Mouse (Mus musculus) forebrain, embryonic 16.5 days (tissue): Measurements from ENCODE around the gene Psmd4. TPM values are rescaled to one million over a fixed set of nuclear protein-coding genes. Genes with fewer than 3 reads are reported as not detected.

Experiments used
- ATAC-seq: fragments of 200-750 bp; cut with Nextera tagmentation; 2 replicates; pipeline ENCODE4 v1.8.0; 2017; ENCODE audit warnings: mild to moderate bottlenecking, moderate library complexity
- H3K27ac ChIP-seq: fragments of 300-500 bp; sonication (generic); 2 replicates; pipeline ENCODE4 v1.5.1; 2014; ENCODE audit warnings: low read length, control low read depth
- H3K27me3 ChIP-seq: fragments of 300-500 bp; sonication (generic); replicated peaks from 2 replicates; pipeline ENCODE4 v1.6.1; 2014; ENCODE audit warnings: low read length; ENCODE audit not compliant: control insufficient read depth, insufficient read depth
- H3K36me3 ChIP-seq: fragments of 300-500 bp; sonication (generic); 2 replicates; pipeline ENCODE4 v1.6.1; 2014; ENCODE audit not compliant: control insufficient read depth, insufficient read depth
- H3K4me1 ChIP-seq: fragments of 300-500 bp; sonication (generic); replicated peaks from 2 replicates; pipeline ENCODE4 v1.6.1; 2014; ENCODE audit warnings: low read length; ENCODE audit not compliant: control insufficient read depth, insufficient read depth
- H3K4me2 ChIP-seq: fragments of 300-500 bp; sonication (generic); 2 replicates; pipeline ENCODE4 v1.6.1; 2014; ENCODE audit warnings: mild to moderate bottlenecking, low read length, control low read depth
- H3K4me3 ChIP-seq: fragments of 300-500 bp; sonication (generic); replicated peaks from 2 replicates; pipeline ENCODE4 v1.5.1; 2014; ENCODE audit warnings: mild to moderate bottlenecking, low read length, control low read depth
- H3K9ac ChIP-seq: fragments of 300-500 bp; sonication (generic); replicated peaks from 2 replicates; pipeline ENCODE4 v1.6.1; 2014; ENCODE audit warnings: low read depth, low read length, control low read depth
- H3K9me3 ChIP-seq: fragments of 300-500 bp; sonication (generic); 2 replicates; pipeline ENCODE4 v1.6.1; 2016; ENCODE audit warnings: low read length; ENCODE audit not compliant: control insufficient read depth
- WGBS: fragments of 180-500 bp; shearing (Covaris S2); extraction: QIAGEN DNeasy Blood & Tissue Kit; methylation state at CpG from one replicate; pipeline ENCODE4 v1.1.7; 2014; 5-methylcytosine and 5-hydroxymethylcytosine counted together
- polyA plus RNA-seq: library from polyadenylated mRNA; unstranded; fragments of >200 nt; fragmentation: Nextera tagmentation; extraction: Ambion mirVana; gene quantifications from 2 replicates; pipeline ENCODE4 v1.2.1, GENCODE M21; 2015

Gene Psmd4
- polyA plus RNA-seq: 286 and 291 TPM in 2 replicates

DNA sequence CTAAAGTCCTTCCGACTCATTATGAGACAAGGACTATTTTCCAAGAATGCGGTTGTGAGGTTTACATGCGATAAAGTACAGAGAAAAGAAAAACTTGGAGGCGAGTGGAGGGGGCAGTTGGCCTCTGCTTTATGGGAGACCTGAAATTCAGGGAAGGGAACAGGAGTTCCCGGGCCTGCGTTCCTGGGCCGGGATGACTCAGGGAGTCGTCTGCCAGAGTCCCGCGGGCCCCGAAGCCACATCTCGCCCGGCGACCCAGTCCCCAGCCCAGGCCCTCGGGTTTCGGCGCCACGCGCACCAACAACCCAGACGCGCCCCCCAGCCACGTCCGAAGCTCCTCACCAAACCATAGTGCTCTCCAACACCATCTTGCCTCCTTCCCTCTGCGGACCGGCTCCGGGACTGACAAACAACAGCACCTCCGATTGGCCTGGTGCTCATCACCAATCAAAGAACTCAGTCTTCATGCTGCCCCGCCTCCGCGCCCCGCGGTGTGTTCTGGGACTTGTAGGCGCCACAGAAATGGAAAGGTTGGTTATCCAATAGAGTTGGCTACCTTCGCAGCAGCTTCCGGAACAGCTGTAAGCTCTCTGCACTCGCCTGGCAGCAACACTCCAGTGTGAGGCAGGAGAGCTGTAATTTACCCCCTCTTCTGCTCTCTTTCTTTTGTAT, at the start of gene Psmd4:
Gene Psmd4 (minus strand): TSS at position 449 of the 672 bp plus-strand sequence.
- WGBS: under 1% methylated on average over 36 of the region's 36 CpGs
- Histone ChIP-seq H3K4me1 (peaks cover 11% of the 10 kb centered on the region), H3K9ac (peak within 1 kb of the TSS; percentile 76), H3K27ac (peak within 1 kb of the TSS; percentile 29; the same call in 1 of the 2 replicates), H3K4me2 (peak within 1 kb of the TSS; percentile 63), H3K27me3 (no peaks in the 10 kb centered on the region), H3K36me3 (no peaks in the 10 kb centered on the region), H3K9me3 (no peaks in the 10 kb centered on the region), H3K4me3 (peak within 1 kb of the TSS; percentile 73)
- ATAC-seq: peak; percentile 100

DNA sequence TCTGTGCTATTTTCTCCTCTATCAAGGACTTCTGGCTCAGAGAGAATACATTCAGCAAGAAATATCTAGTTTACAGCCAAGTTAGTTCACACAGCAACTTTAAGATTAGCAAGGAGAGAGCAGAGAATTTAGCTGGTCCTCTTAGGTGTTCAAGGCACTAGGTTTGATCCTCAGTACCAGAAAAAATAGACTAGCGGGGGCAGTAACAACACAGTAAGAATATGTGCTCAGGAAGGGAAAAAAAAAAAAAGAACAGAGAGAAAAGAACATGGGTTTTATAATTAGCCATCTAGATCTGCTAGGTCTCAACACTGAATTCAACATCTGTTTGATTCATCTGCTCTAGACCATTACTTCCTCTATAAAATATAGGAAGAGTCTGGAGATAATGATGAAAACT, 45.7 kb upstream of the Psmd4 start:
- H3K9ac ChIP-seq: no peak overlapping the region
- ATAC-seq: no peak
- WGBS: 85% methylated on average over 1 of the region's 1 CpGs

GRCm38 (mm10) chr3:95071606-95072005, 29.2 kb upstream of the Psmd4 start:
- no peak overlapping the region for H3K4me2 ChIP-seq
- no peaks in the 10 kb centered on the region for H3K27me3 ChIP-seq
- no peak overlapping the region for H3K27ac ChIP-seq
- no peaks in the 10 kb centered on the region for H3K9me3 ChIP-seq
- H3K36me3 ChIP-seq: peaks cover 39% of the 10 kb centered on the region
- no peak for ATAC-seq
- H3K9ac ChIP-seq: no peak overlapping the region
- H3K4me1 ChIP-seq: no peaks in the 10 kb centered on the region
- WGBS: 98% methylated on average over 2 of the region's 2 CpGs
- no peak overlapping the region for H3K4me3 ChIP-seq

More for the DNA sequence above, 45.7 kb upstream of the Psmd4 start:
- no peak overlapping the region for H3K27ac ChIP-seq
- H3K36me3 ChIP-seq: no peaks in the 10 kb centered on the region
- H3K4me2 ChIP-seq: no peak overlapping the region
- no peaks in the 10 kb centered on the region for H3K4me1 ChIP-seq
- H3K9me3 ChIP-seq: no peaks in the 10 kb centered on the region
- no peaks in the 10 kb centered on the region for H3K27me3 ChIP-seq
- H3K4me3 ChIP-seq: no peak overlapping the region

DNA sequence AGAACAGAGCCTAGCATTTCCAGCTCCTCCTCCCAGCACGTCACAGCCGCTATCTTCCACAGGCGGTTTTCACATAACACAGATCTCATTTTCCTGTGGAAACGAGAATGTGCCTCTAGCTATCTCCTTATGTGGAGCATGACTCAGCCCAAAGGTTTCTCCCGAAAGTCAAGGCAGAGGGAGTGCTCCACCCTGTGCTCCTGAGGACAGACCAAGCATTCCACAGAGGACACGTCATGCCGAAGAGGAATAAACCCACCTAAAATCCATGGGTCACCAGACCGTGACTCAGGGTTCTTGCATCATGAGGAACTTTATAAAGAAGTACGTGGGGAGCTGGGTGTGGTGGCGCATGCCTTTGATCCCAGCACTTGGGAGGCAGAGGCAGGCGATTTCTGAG, 24.2 kb upstream of the Psmd4 start:
- Histone ChIP-seq H3K9me3 (no peaks in the 10 kb centered on the region), H3K4me2 (no peak overlapping the region), H3K36me3 (peaks cover 52% of the 10 kb centered on the region), H3K4me1 (no peaks in the 10 kb centered on the region), H3K27me3 (no peaks in the 10 kb centered on the region), H3K4me3 (no peak overlapping the region), H3K9ac (no peak overlapping the region), H3K27ac (no peak overlapping the region)
- no peak for ATAC-seq
- 91% methylated on average over 11 of the region's 11 CpGs for WGBS

GRCm38 (mm10) chr3:95066095-95066494, 23.7 kb upstream of the Psmd4 start:
- Histone ChIP-seq H3K9ac (no peak overlapping the region), H3K27me3 (no peaks in the 10 kb centered on the region), H3K4me3 (no peak overlapping the region), H3K27ac (no peak overlapping the region), H3K36me3 (peaks cover 49% of the 10 kb centered on the region), H3K4me2 (no peak overlapping the region), H3K9me3 (no peaks in the 10 kb centered on the region), H3K4me1 (no peaks in the 10 kb centered on the region)
- WGBS: 93% methylated on average over 6 of the region's 6 CpGs
- no peak for ATAC-seq

DNA sequence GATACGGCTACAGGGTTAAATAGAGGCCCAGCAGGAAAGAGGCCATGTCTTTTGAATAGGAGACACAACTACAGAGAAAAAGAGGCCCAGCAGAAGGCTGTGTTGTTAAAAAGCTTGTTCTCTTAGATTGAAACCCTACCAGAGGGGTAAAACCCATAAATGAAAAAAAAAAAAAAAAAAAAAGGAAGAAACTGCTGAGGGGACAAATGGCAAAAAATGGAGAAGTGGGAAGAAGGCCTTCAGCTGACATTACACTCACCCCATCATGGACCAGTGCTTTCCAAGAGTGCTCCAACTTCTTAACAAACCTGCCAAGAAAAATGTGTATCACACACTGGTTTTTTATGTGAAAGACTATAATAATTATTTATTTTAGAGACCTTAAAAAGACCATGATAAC, 23.1 kb upstream of the Psmd4 start:
- ATAC-seq: no peak
- WGBS: 81% methylated on average over 1 of the region's 1 CpGs

GRCm38 (mm10) chr3:95063741-95064140, 21.3 kb upstream of the Psmd4 start:
- Histone ChIP-seq H3K36me3 (peaks cover 48% of the 10 kb centered on the region), H3K4me3 (no peak overlapping the region), H3K9ac (no peak overlapping the region), H3K27ac (no peak overlapping the region), H3K9me3 (no peaks in the 10 kb centered on the region), H3K4me1 (no peaks in the 10 kb centered on the region), H3K27me3 (no peaks in the 10 kb centered on the region), H3K4me2 (no peak overlapping the region)
- WGBS: 94% methylated on average over 4 of the region's 4 CpGs
- no peak for ATAC-seq

More for the DNA sequence above, 23.1 kb upstream of the Psmd4 start:
- Histone ChIP-seq H3K4me3 (no peak overlapping the region), H3K27me3 (no peaks in the 10 kb centered on the region), H3K4me2 (no peak overlapping the region), H3K4me1 (no peaks in the 10 kb centered on the region), H3K36me3 (peaks cover 51% of the 10 kb centered on the region), H3K9me3 (no peaks in the 10 kb centered on the region), H3K9ac (no peak overlapping the region), H3K27ac (no peak overlapping the region)

- H3K9me3 ChIP-seq: no peaks in the 10 kb centered on the region
- no peak for ATAC-seq
- H3K4me1 ChIP-seq: no peaks in the 10 kb centered on the region
- H3K9ac ChIP-seq: no peak overlapping the region
- H3K27ac ChIP-seq: no peak overlapping the region
- H3K36me3 ChIP-seq: peaks cover 17% of the 10 kb centered on the region; the same call in 1 of the 2 replicates
- no peak overlapping the region for H3K4me3 ChIP-seq
- H3K27me3 ChIP-seq: no peaks in the 10 kb centered on the region
- H3K4me2 ChIP-seq: no peak overlapping the region
- WGBS: 82% methylated on average over 8 of the region's 8 CpGs
Measured at GRCm38 (mm10) chr3:95058078-95058477, 15.7 kb upstream of the Psmd4 start.

DNA sequence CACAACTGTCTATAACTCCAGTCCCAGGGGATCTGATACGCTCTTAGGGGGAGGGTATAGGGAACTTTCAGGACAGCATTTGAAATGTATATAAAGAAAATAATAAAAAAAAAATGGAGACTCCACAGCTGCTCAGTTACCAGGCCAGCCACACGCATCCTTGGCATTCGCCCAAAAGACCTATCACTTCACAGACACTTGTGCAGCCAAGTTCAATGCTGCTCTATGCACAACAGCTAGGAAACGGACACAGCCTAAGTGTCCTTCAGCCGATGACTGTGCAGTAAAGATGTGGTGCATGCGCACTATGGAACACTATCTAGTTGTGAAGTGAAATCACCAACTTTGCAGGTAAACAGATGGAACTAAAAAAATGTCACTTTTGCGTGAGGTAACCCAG, 13.9 kb upstream of the Psmd4 start:
- H3K27ac ChIP-seq: no peak overlapping the region
- no peak overlapping the region for H3K4me3 ChIP-seq
- no peak for ATAC-seq
- no peak overlapping the region for H3K4me2 ChIP-seq
- no peaks in the 10 kb centered on the region for H3K27me3 ChIP-seq
- no peaks in the 10 kb centered on the region for H3K4me1 ChIP-seq
- H3K9me3 ChIP-seq: no peaks in the 10 kb centered on the region
- H3K9ac ChIP-seq: no peak overlapping the region
- WGBS: 93% methylated on average over 7 of the region's 7 CpGs
- H3K36me3 ChIP-seq: peaks cover 13% of the 10 kb centered on the region; the same call in 1 of the 2 replicates
